Mouse (Mus musculus) forebrain, postnatal 0 days (tissue): Measurements from ENCODE around the gene Nek6. TPM values are rescaled to one million over a fixed set of nuclear protein-coding genes. Genes with fewer than 3 reads are reported as not detected.

Experiments used
- ATAC-seq: fragments of 200-750 bp; cut with Nextera tagmentation; 2 replicates; pipeline ENCODE4 v1.8.0; 2017; ENCODE audit warnings: mild to moderate bottlenecking, moderate library complexity
- DNase-seq: peaks from one replicate; pipeline ENCODE4 v3.0.0-alpha.2; 2015
- H3K27ac ChIP-seq: fragments of 300-500 bp; sonication (generic); 2 replicates; pipeline ENCODE4 v1.5.1; 2014; ENCODE audit warnings: low read depth, mild to moderate bottlenecking, antibody characterized with exemption, low read length, moderate library complexity, mixed read lengths
- H3K27me3 ChIP-seq: fragments of 300-500 bp; sonication (generic); 2 replicates; pipeline ENCODE4 v1.6.1; 2014; ENCODE audit warnings: mild to moderate bottlenecking, low read length, mixed read lengths; ENCODE audit not compliant: insufficient read depth
- H3K36me3 ChIP-seq: fragments of 300-500 bp; sonication (generic); 2 replicates; pipeline ENCODE4 v1.6.1; 2014; ENCODE audit warnings: mild to moderate bottlenecking, moderate library complexity; ENCODE audit not compliant: insufficient read depth
- H3K4me1 ChIP-seq: fragments of 300-500 bp; sonication (generic); 2 replicates; pipeline ENCODE4 v1.6.1; 2014; ENCODE audit warnings: antibody characterized with exemption; ENCODE audit not compliant: insufficient read depth
- H3K4me2 ChIP-seq: fragments of 300-500 bp; sonication (generic); 2 replicates; pipeline ENCODE4 v1.6.1; 2014; ENCODE audit warnings: low read depth, mild to moderate bottlenecking, moderate library complexity
- H3K4me3 ChIP-seq: fragments of 300-500 bp; sonication (generic); 2 replicates; pipeline ENCODE4 v1.5.1; 2014; ENCODE audit warnings: low read depth, low read length, mixed read lengths
- H3K9ac ChIP-seq: fragments of 300-500 bp; sonication (generic); 2 replicates; pipeline ENCODE4 v1.6.1; 2014; ENCODE audit warnings: mild to moderate bottlenecking
- H3K9me3 ChIP-seq: fragments of 300-500 bp; sonication (generic); 2 replicates; pipeline ENCODE4 v1.6.1; 2016; ENCODE audit warnings: low read length
- CTCF ChIP-seq: sonication (generic); IDR thresholded peaks from 2 replicates; pipeline ENCODE4 v1.5.1; 2016; ENCODE audit warnings: antibody characterized with exemption, control low read depth, low read depth
- WGBS: fragments of 180-500 bp; shearing (Covaris S2); extraction: QIAGEN DNeasy Blood & Tissue Kit; methylation state at CpG from one replicate; pipeline ENCODE4 v1.1.7; 2014; 5-methylcytosine and 5-hydroxymethylcytosine counted together
- polyA plus RNA-seq: library from polyadenylated mRNA; unstranded; fragments of >200 nt; fragmentation: Nextera tagmentation; extraction: Ambion mirVana; gene quantifications from 2 replicates; pipeline ENCODE4 v1.2.1, GENCODE M21; 2015
- total RNA-seq: library from RNA; depleted of rRNA; stranded (reverse); fragments of >200 nt; gene quantifications from 2 replicates; pipeline ENCODE4 v1.2.3, GENCODE M21; 2014

The Nek6 gene
- total and polyA plus RNA-seq, 2 experiments from 2014 or later: 21.0 to 69.3 TPM

GRCm38 (mm10) chr2:38478683-38479082 lies 32.8 kb upstream of the Nek6 start:
- no peaks in the 10 kb centered on the region for H3K27me3 ChIP-seq
- H3K36me3 ChIP-seq: no peaks in the 10 kb centered on the region
- no peak for TF ChIP-seq CTCF
- no peak for ATAC-seq
- H3K27ac ChIP-seq: no peak overlapping the region
- WGBS: 97% methylated on average over 4 of the region's 4 CpGs
- no peak for DNase-seq
- H3K9ac ChIP-seq: no peak overlapping the region
- H3K4me2 ChIP-seq: no peak overlapping the region
- H3K4me3 ChIP-seq: no peak overlapping the region
- H3K4me1 ChIP-seq: no peaks in the 10 kb centered on the region
- no peaks in the 10 kb centered on the region for H3K9me3 ChIP-seq

GRCm38 (mm10) chr2:38479541-38479940 lies 31.9 kb upstream of the Nek6 start:
- DNase-seq (no peak), ATAC-seq (no peak)
- Histone ChIP-seq H3K4me1 (no peaks in the 10 kb centered on the region), H3K9me3 (no peaks in the 10 kb centered on the region), H3K27ac (no peak overlapping the region), H3K4me2 (no peak overlapping the region), H3K4me3 (no peak overlapping the region), H3K9ac (no peak overlapping the region), H3K36me3 (no peaks in the 10 kb centered on the region), H3K27me3 (no peaks in the 10 kb centered on the region)
- 73% methylated on average over 3 of the region's 3 CpGs for WGBS
- TF ChIP-seq CTCF: no peak

GRCm38 (mm10) chr2:38481166-38481778 lies 30.2 kb upstream of the Nek6 start:
- no peak overlapping the region for H3K9ac ChIP-seq
- no peak overlapping the region for H3K4me3 ChIP-seq
- TF ChIP-seq CTCF: no peak
- no peak overlapping the region for H3K27ac ChIP-seq
- no peak overlapping the region for H3K4me2 ChIP-seq
- ATAC-seq (peak; percentile 73), DNase-seq (peak; percentile 19)
- H3K27me3 ChIP-seq: no peaks in the 10 kb centered on the region
- H3K9me3 ChIP-seq: no peaks in the 10 kb centered on the region
- no peaks in the 10 kb centered on the region for H3K4me1 ChIP-seq
- H3K36me3 ChIP-seq: no peaks in the 10 kb centered on the region
- 88% methylated on average over 5 of the region's 6 CpGs for WGBS

GRCm38 (mm10) chr2:38482122-38482521 lies 29.3 kb upstream of the Nek6 start:
- Histone ChIP-seq H3K9me3 (no peaks in the 10 kb centered on the region), H3K4me1 (no peaks in the 10 kb centered on the region), H3K9ac (no peak overlapping the region), H3K27me3 (no peaks in the 10 kb centered on the region), H3K27ac (no peak overlapping the region), H3K36me3 (no peaks in the 10 kb centered on the region), H3K4me2 (no peak overlapping the region), H3K4me3 (no peak overlapping the region)
- peak; percentile 21; the same call in 1 of the 2 replicates for TF ChIP-seq CTCF
- ATAC-seq (no peak), DNase-seq (no peak)
- 89% methylated on average over 3 of the region's 3 CpGs for WGBS

GRCm38 (mm10) chr2:38483058-38483704 lies 28.3 kb upstream of the Nek6 start:
- no peaks in the 10 kb centered on the region for H3K36me3 ChIP-seq
- H3K4me1 ChIP-seq: no peaks in the 10 kb centered on the region
- TF ChIP-seq CTCF: no peak
- no peaks in the 10 kb centered on the region for H3K27me3 ChIP-seq
- 94% methylated on average over 7 of the region's 7 CpGs for WGBS
- H3K9ac ChIP-seq: no peak overlapping the region
- no peak overlapping the region for H3K27ac ChIP-seq
- no peak overlapping the region for H3K4me3 ChIP-seq
- no peaks in the 10 kb centered on the region for H3K9me3 ChIP-seq
- DNase-seq (no peak), ATAC-seq (no peak)
- no peak overlapping the region for H3K4me2 ChIP-seq

GRCm38 (mm10) chr2:38484556-38484955 lies 26.9 kb upstream of the Nek6 start:
- no peaks in the 10 kb centered on the region for H3K27me3 ChIP-seq
- H3K36me3 ChIP-seq: no peaks in the 10 kb centered on the region
- no peaks in the 10 kb centered on the region for H3K4me1 ChIP-seq
- no peak for TF ChIP-seq CTCF
- ATAC-seq (no peak), DNase-seq (no peak)
- H3K4me3 ChIP-seq: no peak overlapping the region
- H3K4me2 ChIP-seq: no peak overlapping the region
- H3K27ac ChIP-seq: no peak overlapping the region
- H3K9ac ChIP-seq: no peak overlapping the region
- no peaks in the 10 kb centered on the region for H3K9me3 ChIP-seq
- WGBS: 78% methylated on average over 11 of the region's 11 CpGs

GRCm38 (mm10) chr2:38485409-38485808 lies 26.0 kb upstream of the Nek6 start:
- no peak overlapping the region for H3K27ac ChIP-seq
- no peaks in the 10 kb centered on the region for H3K9me3 ChIP-seq
- no peaks in the 10 kb centered on the region for H3K27me3 ChIP-seq
- H3K4me3 ChIP-seq: no peak overlapping the region
- DNase-seq (no peak), ATAC-seq (no peak)
- no peaks in the 10 kb centered on the region for H3K4me1 ChIP-seq
- WGBS: 83% methylated on average over 3 of the region's 3 CpGs
- no peak for TF ChIP-seq CTCF
- H3K4me2 ChIP-seq: no peak overlapping the region
- no peaks in the 10 kb centered on the region for H3K36me3 ChIP-seq
- no peak overlapping the region for H3K9ac ChIP-seq
